Mouse (Mus musculus) urinary bladder, adult 18-20 months (tissue): ENCODE results near the gene Haus3.

ENCODE experiments used
- DNase-seq, 2 experiments: peaks; one replicate each; pipeline ENCODE4 v3.0.0; 2022; ENCODE audit warnings: low spot score in 2 of 2, mixed read lengths in 2 of 2

The Haus3 gene

GRCm38 (mm10) chr5:34186961-34187391 lies 17.6 kb upstream of the Haus3 start:
- DNase-seq, result peak; percentile 48 to 53

DNA sequence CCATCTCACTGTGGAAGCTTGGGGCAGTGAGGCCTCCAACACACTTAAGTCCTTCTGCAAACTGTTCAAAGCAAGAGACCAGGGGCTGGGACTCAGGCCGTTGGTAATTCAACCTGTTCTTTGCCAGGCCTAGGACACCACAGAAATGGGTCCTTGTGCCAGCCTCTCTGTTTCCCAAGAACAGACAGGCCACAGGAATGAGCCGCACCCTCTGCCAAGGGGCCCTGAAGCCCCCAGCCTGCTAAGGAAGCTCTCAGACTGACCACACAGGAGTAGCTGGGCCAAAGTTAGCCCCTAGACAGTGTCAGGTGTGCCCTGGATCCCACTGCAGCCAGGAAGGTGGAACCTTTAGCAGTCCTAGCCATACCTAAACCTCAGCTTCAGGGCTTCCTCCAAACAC lies 17.1 kb upstream of the Haus3 start:
- no peak for DNase-seq

DNA sequence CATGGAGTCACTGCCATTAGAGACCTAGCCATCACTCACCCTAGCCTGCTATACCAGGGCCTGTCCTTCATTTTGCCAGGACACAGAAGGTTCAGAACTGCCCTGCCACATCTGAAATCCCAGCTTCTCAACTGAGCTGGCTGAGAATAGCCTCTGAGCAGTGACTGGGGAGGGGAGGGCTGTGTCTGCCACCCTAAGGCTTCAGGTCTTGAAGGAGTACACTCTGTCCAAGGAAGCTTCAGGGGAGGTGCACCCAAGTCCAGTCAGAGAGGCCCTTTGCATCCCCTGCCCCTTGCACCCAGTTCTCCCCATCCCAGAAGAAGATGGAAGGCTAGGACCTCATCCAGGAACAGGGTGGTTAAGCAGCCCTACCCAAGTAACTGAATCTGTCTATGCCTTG lies 16.5 kb upstream of the Haus3 start:
- DNase-seq, result no peak

- DNase-seq, result no peak
These were observed 15.8 kb upstream of the Haus3 start for GRCm38 (mm10) chr5:34185051-34185580.

- peak in 1 of 2 experiments; percentile 0 for DNase-seq
These were observed 14.6 kb upstream of the Haus3 start for GRCm38 (mm10) chr5:34183976-34184375.

GRCm38 (mm10) chr5:34183156-34183880 lies 14.0 kb upstream of the Haus3 start:
- peak in 1 of 2 experiments; percentile 0 for DNase-seq

GRCm38 (mm10) chr5:34182486-34182885 lies 13.2 kb upstream of the Haus3 start:
- no peak for DNase-seq

- no peak for DNase-seq
These were observed 8.5 kb upstream of the Haus3 start for GRCm38 (mm10) chr5:34177821-34178220.

DNA sequence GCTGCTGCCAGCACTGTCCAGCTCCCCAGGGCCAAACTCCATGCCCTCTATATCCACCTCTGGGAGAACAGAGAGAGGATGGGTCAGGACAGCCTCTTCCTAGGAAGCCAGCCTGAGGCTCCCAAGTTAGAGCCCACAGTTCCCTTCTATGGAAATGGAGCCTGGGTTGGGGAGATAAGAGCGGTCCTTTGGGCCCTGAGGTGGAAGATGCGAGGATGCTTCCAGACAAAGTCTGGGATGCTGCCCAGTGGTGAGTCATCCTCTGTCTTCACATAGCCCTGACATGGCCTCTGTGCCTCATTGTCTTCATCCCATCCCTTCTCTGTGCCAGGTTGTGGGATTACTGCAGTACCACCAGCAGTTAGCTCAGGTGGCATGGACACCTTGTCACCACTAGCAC lies 7.8 kb upstream of the Haus3 start:
- DNase-seq, result no peak

DNA sequence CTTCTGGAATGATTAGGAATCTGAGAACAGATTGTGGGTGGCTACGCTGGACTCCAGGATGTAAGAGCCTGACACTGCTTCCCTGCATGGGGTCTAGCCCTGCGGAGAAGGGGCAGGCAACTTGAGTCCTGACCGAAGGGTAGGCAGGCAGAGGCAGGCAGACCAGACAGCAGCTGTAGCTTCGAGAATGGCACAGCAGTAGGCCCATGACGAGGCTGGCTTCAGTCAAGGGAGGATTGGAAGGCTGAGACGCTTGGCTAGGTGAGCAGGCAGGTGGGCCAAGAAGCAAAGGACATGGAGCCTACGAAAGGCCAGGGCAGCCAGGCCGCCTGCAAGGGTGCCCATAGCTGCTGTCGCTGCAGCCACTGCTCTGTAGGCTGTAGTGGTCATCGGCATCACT lies 7.4 kb upstream of the Haus3 start:
- DNase-seq, result no peak

- no peak for DNase-seq
These were observed 6.0 kb upstream of the Haus3 start for GRCm38 (mm10) chr5:34175403-34175694.

DNA sequence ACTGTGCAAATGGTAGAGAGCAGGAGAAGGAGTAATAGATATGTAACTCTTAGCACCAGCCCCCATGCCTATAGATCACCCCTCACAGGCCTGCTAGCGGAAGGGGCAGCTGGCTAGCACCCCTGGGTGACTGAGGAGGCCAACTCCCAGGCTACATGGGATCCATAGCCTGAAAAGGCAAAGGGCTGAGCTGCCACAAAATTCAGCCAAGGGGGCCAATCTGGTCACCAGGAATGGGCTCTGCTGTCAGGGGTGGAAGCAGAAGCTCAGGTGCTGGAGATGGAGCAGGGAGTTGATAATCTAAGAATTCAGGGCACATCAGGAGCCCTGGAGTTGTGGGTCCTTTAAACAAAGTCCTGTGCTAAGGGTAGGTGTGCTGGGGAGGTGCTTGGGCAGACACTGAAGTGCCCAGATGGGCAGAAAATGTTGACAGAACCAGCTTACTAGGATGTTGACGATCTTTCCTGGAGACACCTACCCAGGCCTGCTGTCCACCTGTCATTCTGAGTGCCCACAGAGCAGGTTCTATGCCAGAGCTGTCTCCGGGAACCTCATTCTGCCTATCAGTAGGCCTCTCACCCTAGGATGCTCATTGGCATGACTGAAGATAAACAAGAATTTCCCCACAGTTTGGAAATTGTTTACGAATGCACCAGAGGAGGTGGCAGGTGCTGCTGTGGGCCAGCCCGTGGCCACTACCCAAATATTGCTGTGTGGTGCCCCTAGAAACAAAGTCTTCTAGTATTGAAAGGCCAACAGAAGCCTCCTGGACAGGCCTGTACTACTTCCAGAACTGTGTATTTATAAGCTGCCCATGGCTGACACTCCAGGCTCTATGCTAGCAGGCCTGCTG lies 5.4 kb upstream of the Haus3 start:
- DNase-seq, result no peak

- DNase-seq, result no peak
These were observed 4.7 kb upstream of the Haus3 start for GRCm38 (mm10) chr5:34174021-34174420.

GRCm38 (mm10) chr5:34170726-34171125 lies 1.4 kb upstream of the Haus3 start:
- no peak for DNase-seq

DNA sequence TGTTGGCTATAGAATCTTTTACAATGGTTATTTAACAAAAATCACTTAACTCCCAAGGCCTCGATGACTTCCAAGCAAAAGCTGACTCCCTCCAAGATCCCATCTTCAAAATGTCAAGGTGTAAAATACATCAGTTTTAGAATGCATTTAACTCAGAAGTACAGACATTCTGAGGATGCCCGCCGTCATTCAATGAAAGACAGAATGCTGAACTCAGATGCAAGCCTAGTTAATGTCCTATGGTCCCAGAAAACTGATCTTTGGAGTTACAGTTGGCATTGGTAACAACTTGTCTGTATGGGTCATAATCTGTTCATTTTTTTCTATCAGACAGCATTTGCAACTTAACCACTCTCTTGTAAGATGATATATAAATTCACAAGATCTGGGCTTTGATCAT lies 627 bp upstream of the Haus3 start:
- no peak for DNase-seq

GRCm38 (mm10) chr5:34167857-34168256 lies 1.5 kb downstream of the Haus3 start:
- no peak for DNase-seq

- no peak for DNase-seq
These were observed 3.5 kb downstream of the Haus3 start for GRCm38 (mm10) chr5:34165793-34166192.

- DNase-seq, result no peak
These were observed 20.9 kb downstream of the Haus3 start for GRCm38 (mm10) chr5:34148476-34148875.

GRCm38 (mm10) chr5:34147554-34147953 lies 21.8 kb downstream of the Haus3 start:
- DNase-seq, result no peak

GRCm38 (mm10) chr5:34139751-34140150 lies 29.6 kb downstream of the Haus3 start:
- no peak for DNase-seq

- no peak for DNase-seq
These were observed 36.6 kb downstream of the Haus3 start for GRCm38 (mm10) chr5:34132731-34133130.

- no peak for DNase-seq
These were observed 45.2 kb downstream of the Haus3 start for GRCm38 (mm10) chr5:34124131-34124530.
